Mouse (Mus musculus): Measurements from ENCODE around the gene Cdkl2.

Cdkl2 gene

DNA sequence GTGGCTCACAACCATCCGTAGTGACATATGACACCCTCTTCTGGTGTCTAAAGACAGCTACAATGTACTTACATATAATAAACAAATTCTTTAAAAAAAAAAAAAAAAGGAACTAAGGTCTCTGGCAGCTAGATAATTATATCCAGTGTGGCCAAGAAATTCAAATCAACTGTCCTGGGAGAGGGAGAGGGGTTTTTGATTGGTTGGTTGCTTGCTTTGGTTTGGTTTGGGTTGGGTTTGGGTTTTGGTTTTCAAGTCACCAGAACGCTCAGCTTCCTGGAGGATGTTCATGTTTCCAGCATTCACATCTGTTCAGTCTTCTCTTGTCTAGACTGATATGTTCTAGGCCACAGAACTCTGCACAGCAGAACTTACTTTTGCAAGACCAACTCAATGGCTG, 50.6 kb downstream of the Cdkl2 start:
- DNase-seq (ENCODE audit: low read depth, low spot score): no peak

DNA sequence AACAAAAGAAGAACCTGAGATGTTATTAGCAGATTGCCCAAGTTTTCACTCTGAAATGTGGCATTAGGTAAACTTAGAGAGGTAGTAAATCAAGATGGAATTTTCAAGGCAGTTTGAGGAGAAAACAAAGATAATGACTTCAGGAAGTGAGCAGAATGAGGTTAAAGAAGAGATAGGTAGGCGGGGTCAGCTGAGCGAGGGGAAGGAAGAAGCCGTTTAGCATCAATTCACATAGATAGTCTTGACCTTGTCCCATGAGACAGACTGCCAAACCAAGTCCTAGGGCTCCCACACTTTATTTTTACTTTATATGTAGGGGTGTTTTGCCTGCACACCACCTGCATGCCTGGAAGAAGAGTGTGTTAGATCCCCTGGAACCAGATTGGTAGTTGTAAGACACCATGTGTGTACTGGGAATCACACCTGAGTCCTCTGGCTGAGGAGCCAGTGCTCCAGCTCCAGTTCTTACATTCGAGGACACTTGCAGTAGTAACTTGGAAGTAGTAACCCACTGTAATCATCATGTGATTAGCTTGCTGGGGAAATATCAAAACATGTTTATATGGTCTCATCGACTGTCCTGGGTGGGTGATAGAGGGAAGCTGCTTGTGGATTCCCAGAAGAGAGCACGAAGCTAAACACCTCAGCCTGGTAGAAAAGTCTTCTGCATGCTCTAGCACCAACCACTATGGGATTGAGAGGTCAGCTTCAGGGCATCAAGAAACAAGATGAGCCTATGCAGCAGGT, 52.3 kb downstream of the Cdkl2 start:
- DNase-seq (ENCODE audit: low read depth, low spot score): no peak

DNA sequence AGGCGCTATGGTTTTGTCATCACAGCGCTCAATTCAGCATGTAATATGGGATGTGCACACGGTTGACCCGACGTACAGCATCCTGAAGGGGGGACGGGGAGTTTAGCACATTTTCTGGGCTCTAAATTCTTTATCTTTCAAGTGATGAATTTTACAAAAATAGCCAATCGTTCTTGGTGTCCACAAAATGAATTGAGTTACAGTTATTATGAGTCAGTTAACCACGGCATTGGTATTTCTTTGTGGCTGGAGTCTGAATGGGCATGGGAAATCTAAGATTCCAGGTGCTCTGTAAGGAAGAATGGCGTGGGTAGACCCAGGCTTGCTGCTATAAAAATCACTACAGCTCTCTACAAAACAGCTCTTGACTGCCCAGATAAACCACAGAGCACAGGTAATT, 54.4 kb downstream of the Cdkl2 start:
- DNase-seq (ENCODE audit: low read depth, low spot score): peak; percentile 74

DNA sequence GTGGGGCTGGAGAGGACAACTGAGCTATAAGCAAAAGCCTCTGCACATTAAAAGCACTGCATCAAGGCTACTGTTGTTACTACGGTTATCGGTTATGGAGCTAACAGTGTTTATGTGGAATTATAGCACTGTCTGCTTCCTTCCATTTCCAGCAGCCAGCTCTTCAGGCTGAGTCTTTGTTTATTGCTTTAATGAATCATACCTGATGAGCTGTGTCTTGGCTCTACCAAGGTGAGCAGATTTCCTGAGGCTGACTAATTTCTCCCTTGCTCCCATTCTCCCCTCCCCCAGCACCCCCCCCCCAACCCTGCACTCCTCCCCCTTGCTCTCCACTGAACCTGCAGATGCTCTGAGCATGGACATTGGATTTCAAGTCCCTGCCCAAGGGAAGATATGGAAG, 55.9 kb downstream of the Cdkl2 start:
- peak; percentile 38 for DNase-seq (ENCODE audit: low read depth, low spot score)

DNA sequence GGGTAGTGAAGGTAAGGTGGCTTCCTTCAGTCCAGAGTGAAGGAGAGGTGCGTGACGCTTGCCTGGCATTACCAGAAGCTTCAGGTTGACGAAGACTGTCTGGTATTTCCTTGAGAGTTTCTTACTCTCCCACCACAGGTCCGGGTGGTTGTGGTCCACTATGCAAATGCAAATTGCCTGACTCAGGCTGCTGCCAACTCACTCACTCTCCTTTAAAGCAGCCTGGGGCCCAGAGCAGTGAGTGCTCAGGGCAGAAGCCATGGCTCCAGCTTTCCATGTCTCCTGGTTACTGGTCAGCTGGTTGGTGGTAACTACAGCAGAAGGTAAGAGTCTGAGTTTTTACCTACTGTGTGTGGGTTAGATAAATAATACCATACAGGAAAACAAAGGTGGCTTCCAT, 56.4 kb downstream of the Cdkl2 start, which contains the start of gene Odaph:
Gene Odaph (plus strand): TSS at position 240 of the 400 bp plus-strand sequence.
- DNase-seq (ENCODE audit: low read depth, low spot score): peak; percentile 22

DNA sequence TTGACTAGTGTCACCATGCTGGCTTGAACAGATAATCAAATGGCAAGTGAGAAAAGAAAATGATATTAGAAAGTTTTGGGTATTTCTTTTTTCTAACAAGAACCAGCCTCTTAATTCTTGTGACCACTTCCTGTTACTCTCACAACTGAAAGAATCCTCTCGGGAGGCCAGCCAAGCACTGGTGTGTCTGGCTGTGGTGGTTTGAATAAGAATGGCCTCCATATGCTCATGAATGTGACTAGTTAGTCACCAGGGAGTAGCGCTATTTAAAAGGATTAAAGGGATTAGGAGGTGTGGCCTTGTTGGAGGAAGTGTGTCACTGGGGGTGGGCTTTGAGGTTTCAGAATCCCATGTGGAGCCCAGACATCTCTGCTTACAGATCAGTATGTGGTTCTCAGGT, 58.0 kb downstream of the Cdkl2 start:
- DNase-seq (ENCODE audit: low read depth, low spot score): peak; percentile 74

DNA sequence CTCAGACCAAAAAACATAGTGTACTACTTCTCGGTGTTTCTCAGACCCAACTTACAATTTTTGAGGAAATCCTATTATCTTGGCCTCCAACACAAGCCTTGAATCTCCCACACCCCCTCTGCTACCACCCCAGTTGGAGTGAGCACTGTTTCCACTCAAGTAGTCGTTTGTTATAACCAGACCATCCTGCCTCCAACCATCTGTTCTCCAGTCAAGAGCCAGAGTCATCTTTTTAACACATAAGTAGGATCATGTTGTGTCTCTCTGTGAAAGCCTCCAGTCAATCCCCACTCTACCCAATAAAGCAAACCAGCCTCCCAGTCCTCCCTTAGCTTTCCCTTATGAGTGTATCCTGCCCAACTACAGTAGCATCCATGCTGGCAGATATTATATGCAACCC, 60.2 kb downstream of the Cdkl2 start:
- DNase-seq (ENCODE audit: low read depth, low spot score): no peak

DNA sequence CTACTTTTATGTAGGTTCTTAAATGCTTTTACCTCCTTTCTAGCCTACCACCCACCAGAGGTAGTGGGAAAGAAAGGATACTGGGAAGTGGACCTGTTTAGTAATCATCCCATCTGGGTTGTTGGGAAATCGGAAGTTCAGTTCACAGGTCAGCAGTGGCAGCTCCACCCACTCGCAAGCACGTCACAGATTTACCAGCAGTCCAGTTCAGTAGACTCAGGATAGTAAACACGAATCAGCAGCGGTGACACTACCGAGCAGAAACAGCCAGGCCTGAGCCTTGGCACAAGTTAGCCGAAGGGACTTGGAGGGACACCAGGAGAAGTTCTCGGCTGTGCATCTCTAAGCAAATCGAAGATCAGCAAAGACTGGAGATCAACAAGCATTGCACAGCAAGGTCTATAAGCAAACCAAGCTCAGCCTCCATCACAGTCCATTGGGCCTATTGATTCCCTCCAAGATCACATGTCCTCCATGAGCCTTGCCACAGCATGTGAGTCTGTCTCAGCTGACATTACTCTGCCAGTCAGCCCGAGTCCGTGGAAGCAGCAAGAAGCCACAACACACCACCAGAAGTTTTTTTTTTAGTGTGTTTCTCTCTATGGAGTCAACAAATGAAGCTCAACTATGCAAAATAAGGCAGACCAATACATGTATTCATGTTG, 62.4 kb downstream of the Cdkl2 start:
- no peak for DNase-seq (ENCODE audit: low read depth, low spot score)

DNA sequence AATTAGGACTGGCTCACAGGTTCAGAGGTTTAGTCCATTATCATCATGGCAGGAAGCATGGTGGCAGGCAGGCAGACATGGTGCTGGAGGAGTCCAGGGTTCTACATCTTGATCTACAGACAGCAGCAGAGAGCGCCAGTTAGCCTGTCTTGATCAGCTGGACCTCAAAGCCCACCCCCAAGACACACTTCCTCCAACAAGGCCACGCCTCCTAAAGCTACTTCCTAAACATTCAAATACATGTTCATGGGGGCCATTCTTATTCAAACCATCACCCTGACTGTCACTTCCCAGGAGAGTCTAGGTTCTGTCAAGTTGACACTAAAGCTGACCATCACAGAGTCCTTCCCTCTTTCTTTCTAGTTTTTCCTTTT, 66.3 kb downstream of the Cdkl2 start:
- DNase-seq (ENCODE audit: low read depth, low spot score): no peak

DNA sequence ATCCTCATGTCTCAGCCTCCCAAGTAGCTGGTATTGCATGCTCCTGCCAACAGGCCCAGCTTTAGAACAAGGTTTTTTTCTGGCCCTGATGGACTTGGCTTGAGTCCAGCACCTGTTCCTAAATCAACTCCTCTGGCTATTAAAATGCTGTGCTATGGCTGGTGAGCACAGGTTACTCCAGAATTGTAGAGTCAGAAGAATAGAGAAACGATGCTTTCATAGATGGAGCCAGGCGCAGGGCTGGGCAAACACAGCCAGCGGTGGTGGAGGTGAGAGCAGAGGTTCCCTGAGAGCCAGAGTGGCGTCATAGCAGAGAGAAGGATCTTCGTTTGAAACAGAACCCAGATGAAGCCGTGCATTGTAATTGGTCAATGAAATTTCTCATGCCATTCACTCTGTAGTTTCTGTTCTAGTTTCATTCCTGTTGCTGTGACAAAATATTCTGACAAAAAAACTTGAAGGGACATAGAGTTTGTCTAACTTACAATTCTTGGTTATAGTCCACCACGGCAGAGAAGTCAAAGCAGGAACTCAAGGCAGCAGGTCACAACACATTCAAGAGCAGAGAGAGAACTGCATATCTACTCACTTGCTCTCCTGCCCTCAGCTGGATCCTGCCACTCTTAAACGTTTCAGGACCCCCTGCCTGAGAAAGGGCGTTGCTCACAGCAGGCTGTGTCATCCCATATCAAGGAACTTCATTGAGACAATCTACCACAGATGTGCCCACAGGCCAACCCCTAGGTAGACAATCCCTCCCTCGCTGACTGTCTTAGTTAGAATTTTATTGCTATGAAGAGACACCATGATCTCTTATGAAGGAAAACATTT, 66.9 kb downstream of the Cdkl2 start:
- no peak for DNase-seq (ENCODE audit: low read depth, low spot score)

DNA sequence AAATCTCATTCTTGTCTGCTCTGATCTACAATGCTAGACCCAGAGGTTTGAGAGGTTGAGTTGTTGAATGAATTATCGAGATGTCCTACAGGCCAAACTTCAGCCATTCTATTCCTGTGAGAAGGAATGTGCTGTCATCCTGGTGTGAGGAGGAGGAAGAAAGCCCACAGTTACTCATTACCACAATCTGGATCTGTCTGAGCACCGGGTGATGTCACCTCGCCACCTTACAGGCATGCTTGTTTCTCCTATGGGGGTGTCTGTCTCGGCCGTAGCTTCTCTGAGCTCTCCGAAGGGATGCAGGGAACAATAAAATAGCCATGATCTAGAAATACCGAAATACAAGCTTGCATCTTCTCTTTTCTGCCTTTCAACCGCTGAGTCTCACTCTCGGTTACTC, 67.9 kb downstream of the Cdkl2 start:
- DNase-seq (ENCODE audit: low read depth, low spot score): no peak

DNA sequence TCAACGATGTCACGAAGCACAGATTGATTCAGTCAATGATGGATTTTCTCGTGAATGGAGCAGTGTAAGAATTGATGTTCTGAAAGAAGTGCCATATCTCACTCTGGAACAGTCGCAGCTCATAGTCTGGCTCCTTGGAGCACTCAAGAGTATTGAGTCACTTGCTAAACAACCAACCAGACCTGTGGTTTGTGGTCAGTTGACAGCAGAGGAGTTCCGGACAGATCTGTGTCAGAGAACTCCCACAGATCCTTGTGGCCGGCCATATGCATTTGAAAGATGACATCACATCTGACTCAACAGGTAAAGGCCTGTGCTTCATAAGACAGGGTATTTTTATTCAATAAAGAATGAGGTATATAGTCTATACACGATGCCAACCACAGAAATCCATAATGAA, 69.7 kb downstream of the Cdkl2 start:
- DNase-seq (ENCODE audit: low read depth, low spot score): peak; percentile 43

DNA sequence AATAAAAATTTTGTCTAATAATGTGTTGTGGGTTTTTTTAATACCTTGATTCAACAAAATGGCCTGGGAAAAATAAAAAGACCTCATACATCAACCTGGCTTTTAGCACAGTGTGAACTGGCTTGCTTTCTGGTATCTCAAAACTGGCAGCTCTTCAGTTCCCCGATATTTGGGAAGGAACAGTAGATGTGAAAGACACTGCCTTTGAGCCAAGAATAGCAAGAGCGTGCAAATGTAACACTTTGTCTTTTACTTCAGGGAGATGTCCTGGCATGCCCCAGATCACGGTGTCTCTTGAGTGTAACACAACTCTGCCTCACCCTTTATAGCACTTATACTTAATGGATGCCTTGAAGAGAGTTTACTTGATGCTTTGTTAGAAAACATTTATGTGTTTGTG, 71.6 kb downstream of the Cdkl2 start:
- DNase-seq (ENCODE audit: low read depth, low spot score): no peak

DNA sequence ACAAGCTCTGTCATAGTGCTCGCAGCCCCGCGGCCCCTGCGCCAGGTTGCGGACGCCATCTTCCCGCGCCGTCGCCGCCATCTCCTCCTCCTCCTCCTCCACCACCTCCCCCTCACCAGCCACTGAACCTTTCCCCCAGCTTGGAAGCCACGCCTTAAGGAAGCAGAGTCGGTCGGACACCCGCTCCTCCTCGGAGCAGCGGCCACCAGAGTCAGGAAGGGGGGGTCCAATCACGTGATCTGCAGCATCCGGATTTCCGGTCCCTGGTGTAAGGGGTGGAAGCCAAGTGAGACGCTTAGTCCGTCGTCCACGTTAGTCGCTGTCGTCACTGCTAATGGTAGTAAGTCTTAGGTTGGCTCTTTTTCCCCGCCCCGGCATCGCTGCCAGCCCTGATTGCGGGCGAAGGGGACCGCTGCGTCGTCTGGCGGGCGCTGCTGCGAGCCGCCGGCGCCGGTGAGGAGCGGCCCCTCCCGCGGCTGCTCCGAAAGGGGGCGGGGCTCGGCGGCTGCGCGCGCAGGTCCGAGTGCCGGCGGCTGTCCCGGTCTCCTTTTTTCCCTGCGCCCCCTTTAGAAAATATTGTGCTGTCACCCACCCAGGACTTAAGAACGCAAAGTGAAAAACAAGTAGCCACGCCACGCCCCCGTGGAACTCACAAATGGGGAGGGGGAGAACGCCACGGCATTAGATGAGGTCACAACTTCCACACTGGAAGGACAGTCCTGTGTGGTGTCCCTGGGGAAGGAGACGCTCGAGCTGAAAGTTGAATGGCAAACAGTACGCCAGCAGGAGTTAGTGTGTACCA, 80.8 kb downstream of the Cdkl2 start, which contains the start of gene Rchy1:
Gene Rchy1 (minus strand): TSS at position 430 of the 802 bp plus-strand sequence.
- DNase-seq (ENCODE audit: low read depth, low spot score): peak; percentile 99

DNA sequence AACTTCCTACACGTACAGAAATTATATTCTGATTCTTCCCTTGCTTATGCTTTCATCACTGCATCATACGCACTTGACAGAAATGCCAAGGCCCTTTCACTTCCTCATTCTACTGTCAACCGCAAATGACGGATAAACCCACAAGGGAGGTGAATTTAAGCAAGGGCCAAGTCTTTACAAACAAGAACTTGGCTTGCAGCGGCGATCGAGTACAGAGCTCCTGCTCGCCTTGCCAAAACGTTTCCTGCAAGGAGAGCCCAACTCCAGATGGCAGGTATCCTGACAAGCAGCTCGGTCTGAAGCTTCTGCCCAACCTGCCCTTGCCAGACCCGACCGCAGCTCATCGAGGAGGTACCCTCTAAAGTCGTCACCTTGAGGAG, 81.4 kb downstream of the Cdkl2 start:
- peak; percentile 97 for DNase-seq (ENCODE audit: low read depth, low spot score)

DNA sequence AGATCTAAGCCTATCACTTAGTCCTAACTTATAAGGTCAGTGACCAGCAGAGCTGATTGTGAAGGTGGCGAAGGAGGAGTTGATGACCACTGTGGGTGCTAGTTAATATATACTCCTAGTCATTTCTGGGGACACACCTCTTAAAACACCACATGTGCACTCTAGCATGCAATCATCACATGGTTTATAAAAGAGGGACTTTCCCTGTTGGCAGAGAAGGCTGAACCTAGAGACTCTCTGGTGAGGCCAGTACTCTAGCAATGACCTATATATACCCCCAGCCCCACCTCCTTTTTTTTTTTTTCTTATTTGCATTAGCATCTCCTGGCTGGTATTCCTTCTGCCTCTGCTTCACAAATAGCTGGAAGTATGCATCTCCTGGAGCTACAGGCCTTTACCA, 82.3 kb downstream of the Cdkl2 start:
- peak; percentile 92 for DNase-seq (ENCODE audit: low read depth, low spot score)

DNA sequence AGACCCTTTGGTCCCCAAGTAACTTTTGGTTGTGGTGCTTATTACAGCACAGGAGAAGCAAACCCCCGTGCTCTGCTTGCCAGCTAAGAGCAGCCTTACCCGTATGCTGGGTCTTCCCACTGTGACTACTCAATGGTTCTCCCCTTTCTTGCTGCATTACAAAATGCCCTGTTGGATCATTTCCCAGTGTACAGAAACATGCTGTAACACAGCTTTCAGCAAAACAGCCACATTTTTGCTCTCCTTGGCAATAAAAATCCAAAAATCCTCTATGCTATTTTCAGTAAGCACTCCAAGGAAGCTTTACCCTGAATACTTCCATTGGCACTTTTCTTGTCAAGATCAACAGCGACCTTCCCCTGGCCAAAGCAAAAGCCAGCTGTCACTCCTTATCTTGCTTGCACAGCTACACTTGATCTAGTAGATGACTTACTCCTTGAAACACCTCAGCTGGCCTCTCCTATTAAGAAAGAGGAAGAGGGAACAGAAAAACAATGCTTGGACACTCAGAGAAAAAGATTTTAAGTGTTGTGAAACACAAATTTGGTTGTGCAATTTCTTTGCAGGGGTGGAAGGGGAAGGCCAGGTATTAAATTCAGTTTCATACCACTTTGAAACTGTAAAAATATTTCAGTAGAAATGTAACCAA, 83.0 kb downstream of the Cdkl2 start:
- DNase-seq (ENCODE audit: low read depth, low spot score): peak; percentile 73

DNA sequence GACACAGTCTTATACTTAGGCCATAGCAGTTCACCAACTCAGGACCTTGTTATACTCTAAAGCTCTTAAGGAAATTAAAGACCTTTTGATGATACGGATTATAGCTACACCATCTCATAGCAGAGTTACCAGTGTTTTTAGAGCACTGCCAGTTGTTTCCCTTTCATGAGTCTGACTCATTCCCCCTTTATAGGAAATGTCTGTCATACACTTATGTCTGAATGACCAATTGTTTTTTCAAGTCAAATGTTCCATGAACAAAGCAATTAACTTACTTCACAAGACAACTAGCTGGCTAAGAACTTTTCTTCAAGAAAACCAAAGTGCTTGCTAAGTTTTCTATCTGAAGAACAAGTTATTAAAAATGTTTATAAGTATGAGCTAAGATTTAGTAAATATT, 83.7 kb downstream of the Cdkl2 start:
- DNase-seq (ENCODE audit: low read depth, low spot score): peak; percentile 81

DNA sequence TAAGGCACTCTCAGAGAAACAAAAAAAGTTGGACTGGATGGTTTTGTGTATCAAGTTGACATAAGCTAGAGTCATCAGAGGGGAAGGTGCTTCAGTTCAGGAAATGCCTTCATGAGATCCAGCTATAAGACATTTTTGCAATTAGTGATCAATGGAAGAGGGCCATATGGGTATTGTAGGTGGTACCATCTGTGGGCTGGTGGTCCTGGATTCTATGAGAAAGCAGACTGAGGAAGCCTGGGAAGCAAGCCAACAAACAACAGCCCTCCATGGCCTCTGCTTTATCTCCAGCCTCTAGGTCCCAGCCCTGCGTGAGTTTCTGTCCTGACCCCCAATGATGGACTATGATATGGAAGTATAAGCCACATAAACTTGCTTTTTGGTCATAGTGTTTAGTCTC, 84.6 kb downstream of the Cdkl2 start:
- DNase-seq (ENCODE audit: low read depth, low spot score): no peak

DNA sequence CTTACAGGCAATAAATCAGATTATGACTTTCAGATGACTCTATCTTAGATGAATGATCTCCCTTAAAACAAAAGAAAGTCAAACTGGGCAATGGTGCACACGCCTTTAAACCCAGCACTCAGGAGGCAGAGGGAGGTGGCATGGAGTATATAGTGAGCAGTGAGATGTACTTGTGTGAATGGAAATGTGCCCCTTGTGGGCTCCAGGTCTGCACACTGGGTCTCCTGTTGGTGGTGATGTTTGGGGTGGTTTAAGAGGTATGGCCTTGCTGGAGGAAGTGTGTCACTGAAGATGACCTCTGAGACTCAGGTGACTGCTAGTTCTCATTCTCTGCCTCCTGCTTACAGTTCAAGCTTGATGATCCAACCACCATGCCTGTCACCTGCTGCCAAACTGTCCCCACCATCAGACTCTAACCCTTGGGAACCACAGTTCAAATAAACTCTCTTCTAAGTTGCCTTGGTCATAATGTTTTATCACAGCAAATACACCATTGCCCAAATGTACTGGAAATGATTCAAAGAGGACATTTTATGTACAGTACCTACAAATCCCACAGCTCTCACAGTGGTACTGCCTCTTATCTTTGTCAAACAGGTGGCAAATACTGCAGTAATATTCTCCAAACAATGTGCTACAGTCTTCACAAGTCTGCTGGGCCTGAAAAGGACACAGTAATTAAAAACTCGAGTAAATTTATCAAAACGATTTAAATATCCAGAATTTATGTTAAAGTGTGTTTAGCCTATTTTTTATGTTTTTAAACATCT, 86.5 kb downstream of the Cdkl2 start:
- peak; percentile 50 for DNase-seq (ENCODE audit: low read depth, low spot score)

Measured in 3T3-L1 (cell line).